Mouse (Mus musculus): ENCODE measurements around the gene Mpped2.

Gene Mpped2

DNA sequence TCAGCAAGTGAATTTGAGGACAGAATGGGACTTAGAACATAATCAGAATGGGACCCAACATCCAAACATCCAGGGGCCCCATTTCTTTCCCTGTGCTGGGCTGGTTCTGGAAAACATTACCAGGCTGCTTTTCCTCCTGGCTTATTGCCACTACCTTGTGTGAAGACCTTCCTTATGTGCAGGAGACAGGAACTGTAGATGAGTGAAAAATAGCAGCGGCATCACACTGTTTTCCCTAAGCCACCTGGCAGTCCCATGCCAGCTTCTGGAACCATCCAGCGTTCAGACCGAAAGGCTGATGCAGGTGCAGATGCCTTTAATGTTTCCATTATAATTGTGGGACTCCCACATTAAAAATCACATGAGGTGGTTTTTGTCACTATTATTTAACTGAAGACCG, 164.2 kb downstream of the Mpped2 start:
- no peak for DNase-seq

DNA sequence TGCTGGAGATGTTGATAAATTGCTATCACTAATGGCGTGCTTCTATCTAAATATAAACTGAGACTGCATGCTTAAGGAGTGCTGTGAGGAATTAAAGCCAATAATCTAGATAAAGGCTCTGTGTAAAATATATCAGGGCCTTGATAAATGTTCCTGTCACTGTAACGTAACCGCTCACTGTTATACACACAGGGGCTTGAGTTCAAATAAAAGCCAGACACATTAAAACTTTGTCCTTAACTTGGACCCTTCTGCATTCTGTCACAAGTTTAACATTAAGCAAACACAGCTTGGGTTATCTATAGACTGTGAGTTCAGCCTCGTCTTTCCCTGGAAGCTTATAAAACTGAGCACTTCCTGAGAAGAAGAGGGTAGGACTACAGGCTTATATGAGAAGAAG, 164.6 kb downstream of the Mpped2 start:
- no peak for DNase-seq

DNA sequence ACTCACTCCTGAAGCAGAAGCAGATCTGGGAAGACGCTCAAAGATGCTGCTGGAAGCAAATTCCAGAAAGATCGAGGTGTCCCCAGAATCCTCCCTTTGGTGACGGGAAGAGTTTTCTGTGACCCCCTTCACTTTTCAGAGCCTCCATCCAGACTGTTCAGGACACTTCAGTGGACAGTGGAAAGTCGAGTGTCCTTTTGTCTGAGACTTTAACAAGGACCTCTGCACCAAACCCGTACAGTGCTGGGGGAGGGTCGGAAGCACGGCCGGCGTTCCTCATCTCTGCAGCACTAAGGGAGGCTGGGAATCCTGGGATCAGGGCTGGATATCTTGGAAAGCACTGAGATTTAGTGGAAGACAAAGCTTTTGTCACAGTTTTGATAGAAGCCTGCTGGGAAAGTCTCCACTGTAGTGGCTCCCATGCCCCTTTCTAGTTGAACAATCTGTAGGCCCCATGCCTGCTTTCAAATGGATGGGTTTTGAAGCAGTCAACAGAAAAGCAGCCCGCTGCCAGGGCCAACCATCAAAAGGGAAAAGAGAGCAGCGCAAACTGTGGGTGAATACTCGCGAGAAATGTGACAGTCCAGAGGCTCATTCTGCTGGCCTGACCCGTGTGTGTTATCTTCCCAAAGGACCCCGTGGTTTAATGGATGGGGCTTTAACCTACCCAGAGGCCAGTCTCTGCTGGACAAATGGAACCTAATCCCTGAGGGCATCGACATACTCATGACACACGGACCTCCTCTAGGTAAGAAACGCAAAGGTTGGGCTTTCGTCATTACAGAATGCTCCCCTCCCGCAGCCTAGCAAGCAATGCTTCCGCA, 168.0 kb downstream of the Mpped2 start:
- DNase-seq = no peak

DNA sequence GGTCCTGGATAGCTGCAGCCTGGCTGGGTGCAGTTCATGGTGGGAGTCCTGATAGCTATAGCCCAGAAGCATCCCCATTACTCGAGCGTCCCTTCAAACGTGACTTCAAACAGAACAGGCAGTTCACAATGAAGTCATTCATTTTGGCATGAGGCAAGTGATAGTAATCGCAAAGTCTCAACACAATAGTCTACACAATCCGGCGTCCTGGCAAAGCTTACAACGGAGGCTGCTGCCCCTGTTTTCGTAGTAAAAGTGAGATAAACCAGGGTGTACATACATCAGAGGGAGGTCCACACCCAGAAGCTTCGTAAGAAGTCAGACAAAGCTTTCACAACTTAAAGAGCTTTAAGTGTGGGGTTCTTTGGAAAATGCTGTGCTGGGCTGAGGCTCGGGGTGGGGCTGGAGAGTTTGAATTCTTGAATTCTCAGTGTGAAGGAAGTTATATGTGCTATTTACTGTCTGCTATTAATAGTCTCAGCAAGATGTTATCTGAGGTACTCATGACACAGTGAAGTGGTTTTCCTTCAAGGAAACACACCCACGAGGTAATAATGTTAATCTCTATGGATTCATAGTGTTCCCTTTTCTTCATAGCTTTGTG, 170.1 kb downstream of the Mpped2 start:
- DNase-seq = no peak

DNA sequence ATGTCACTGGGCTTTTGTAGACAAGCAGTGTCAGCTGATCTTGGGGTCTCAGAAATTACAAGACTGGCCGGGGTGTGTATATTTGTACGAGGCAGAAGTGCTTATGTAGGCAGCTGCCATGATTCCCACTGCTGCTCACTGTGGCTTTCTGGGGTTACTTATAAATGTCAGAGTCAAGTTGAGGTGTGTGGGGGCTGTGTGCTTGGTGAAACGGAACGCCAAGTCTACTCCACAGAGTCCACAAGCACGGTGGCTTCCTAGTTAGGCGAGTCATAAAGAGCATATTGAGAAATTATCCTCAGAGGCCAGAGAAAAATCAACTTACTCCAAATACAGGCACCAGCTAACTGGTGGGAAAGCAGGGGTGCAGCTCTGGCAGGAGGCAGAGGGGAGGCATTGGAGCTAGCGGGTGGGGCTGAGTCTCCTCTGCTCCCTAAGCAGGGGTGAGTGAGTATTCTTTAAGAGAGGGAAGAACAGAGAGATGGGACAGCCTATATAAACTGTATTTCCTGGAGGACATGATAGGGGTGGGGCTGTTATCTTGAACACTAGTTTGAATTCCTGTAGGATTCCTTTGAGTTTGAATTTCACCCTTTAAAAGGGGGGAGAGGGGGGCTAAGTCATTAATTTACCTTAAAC, 172.2 kb downstream of the Mpped2 start:
- no peak for DNase-seq

DNA sequence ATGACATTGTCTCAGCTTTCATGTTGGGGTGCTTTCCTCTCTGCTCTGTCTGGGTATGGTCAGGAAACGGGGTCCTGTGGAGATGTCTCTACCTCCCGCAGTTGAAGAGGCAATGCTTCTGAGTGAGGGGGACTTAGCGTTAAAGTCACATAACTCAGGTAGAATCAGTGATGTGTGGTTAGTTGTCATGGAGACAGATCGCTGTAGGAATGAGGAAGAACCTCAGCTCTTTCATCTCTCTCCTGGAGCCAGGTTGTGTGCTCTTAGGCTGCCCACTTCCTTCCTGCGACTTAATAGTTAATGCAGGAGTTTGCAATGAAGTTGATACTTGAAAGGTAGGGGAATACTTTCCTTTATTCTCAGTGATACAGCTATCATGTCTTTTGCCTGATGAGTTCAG, 173.2 kb downstream of the Mpped2 start:
- DNase-seq = no peak

DNA sequence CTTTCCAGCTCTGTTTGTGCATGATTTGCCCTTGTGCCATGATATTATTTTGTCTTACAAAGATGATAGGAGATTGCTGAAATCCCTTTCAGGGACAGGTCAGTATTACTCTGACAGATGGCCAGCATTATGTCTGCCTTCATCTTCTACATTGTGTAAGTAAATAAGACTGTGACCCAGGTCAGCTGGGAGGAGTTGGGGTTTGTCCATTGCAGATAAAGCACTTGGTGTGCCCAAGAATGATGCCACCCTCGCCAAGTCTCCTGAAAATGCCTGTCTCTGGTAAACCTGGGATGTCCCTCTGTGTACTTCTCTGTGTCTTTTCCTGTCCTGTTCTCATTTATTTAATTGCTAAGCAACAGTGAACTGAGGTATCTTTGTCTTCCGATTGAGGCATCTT, 177.8 kb downstream of the Mpped2 start:
- DNase-seq = no peak

DNA sequence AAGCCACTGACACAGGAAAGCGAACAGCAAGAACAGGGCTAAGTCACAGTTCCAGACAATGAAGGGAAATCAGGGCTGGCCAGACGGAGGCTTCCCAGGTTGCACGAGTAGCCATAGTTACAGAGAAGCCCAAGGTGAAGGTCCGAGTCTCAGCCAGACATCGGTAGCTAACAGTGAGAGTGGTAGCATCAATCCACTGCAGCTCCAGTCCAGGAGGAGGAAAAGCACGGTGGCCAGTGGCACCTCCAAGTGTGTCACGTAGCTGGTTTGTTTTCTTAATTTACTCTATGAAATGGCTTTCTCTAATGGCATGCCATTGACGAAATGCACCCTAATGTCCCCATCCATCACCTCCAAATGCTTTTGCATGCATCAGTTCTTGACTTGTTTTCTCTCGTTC, 180.1 kb downstream of the Mpped2 start:
- no peak for DNase-seq

DNA sequence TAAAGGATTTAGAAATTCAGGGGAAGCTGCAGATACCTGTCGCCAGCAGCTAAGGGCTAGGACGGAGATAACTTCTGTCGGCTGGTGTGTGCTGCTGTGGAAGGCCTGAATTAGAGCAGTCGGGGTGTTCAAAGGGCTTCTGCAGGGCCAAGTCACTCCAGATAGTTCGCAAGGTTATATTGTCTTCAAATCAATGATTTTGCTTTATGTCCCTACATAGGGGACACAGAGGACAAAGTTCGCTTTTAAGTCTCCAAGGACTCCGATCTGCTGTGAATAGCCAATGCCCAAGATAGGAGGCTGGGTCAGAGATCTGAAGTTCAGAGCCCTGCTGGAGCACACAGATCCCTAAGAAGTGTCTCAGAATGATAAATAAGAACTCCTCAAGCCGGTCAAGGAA, 190.3 kb downstream of the Mpped2 start:
- no peak for DNase-seq

DNA sequence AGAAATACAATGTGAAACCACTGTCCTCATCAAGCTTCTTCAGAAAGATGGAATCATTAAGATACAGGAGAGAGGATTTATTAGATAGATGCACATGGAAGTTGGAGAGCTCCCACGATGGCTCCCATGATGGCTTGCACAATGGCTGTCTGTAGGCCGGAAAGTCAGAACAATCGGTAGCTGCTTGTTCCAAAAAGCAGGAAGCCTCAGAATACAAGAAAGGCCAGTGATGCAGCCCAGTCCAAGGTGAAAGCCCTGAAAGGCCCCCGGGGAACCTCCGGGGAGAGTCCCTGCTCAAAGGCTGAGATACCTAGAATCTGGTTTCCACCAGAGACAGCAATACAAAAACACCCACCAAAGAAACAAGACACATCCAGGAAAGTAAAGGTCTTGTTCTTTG, 195.1 kb downstream of the Mpped2 start:
- no peak for DNase-seq

DNA sequence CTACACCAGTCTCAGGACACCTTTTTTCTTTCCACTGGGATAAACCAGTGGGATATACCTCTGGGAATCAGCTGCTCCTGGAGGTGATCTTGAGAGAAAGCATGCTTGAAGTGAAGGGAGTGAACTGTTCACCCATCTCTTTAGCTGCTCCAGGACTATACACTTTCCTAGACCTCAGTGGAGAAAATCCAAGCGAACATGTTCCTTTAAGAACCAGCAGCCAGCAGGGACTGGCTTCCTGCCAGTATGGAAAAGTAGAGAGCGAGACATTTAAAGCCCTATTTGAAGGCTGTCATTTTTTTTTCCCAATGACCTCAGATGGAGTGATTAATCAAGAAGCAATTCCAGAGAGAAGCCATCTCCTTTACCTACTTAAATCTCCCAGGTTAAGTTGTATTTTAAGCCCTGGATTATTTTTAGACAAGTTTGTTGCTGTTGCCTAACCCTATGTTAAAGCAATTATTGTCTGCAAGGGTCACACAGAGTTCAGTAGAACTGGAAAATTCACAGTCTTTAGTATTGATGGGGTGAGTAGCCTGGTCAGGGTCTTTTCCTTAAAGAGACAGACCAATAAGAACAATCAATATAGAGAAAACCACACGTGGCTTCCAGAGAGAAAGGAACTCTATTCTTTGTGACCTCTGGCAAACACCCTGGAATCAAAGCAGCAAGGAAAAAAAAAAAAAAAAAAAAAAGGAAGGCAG, 196.4 kb downstream of the Mpped2 start:
- peak; percentile 75 for DNase-seq

DNA sequence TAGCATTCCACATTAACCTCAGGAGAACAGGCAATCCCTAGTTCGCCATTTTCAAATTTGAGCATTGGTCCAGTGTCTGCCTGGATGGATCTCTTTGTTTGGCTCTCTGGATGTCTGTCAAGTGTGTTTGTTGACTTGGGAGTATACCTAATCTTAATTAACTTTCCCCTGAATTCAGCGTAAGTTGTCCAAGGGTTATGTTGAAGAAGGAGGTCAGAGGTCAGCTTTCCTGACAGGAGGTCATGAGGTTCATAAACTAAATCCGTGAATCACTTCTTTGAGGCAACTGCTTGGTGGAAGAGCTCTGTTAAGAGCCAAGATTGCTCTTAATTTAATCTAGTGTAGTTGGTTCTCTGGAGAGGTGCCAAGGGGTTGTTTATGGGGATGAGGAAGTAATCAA, 200.3 kb downstream of the Mpped2 start:
- no peak for DNase-seq

DNA sequence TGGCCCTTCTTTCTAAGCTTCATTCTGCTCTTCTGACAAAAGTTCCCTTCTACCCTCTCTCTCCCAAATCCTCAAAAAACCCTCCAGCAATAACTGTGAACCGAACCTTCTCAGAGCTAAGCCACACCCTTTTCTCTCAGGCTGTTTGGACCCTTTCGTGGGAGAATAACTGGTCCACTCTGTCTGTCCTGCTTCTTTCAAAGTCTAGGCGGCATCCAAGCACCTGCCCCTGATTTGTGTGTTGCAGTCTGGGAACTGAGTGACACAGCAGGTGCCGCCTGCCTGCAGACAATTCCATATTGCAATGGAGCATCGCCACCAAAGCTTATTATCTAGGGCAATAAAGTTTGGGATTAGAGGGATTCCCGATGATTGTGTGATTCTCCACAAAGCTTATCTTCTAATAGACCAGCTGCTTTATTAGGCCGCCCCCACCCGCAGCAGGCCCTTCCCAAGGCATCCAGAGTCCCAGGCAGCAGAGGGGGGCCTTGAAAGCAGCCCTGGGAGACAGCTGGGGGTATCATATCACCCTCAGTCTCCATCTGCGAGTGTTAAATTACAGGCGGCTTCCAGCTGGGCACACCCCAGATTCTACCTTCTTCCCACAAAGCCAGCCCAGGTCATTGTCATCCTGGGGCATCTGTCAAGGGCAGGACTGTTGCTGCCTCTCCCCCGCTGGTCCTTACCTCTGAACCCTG, 202.4 kb downstream of the Mpped2 start:
- DNase-seq = no peak

DNA sequence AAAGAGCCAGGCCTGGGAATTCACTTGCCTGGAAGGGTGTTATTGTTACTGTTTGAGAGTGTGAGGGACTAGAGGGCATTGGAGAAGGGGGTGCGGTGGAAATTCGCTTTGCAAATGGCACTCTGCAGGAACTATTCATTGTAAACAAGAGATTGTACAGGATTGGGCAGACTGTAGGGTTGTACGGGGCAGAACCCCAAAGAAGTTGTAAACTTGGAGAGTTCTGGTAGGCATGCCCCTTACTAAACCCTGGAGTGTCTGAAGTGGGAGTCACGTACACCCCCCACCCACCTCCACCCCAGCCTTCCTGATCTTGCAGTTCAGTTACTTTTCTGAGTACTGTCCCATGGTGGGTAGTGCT, 202.9 kb downstream of the Mpped2 start:
- DNase-seq = no peak

DNA sequence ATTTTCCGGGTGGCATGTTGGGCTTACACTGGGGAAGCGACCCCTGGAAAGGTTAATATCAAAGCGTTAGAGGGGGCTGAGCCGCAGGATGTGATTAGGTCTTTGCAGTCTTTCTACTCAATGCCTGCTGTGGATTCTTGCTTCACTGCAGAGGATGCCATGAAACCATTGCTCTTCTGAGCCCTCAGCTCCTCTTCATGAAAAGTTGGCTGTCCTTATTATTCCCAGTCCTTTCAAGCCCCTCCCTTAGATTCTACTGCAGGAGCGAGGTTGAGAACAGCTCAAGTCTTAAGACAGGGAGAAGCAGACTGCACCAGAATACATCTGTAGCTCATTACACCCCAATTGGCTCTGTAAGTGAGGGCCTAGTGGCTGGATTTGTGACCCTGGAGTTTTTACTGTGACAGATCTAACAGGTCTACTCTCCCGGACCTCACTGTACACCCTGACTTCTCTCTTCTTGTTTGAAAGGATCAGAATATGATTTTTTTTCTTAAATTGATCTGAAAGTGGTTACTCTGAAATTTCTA, 218.9 kb downstream of the Mpped2 start:
- no peak for DNase-seq

Measured in kidney, postnatal 14 days (tissue).